Mouse (Mus musculus) hindbrain, embryonic 10.5 days (tissue): Measurements from ENCODE around the gene 4933411K16Rik. TPM values are rescaled to one million over a fixed set of nuclear protein-coding genes. Genes with fewer than 3 reads are reported as not detected.

Experiments
- DNase-seq: peaks from one replicate; pipeline ENCODE4 v3.0.0-alpha.2; 2017; ENCODE audit warnings: low spot score
- H3K27ac ChIP-seq: fragments of 300-500 bp; sonication (generic); 2 replicates; pipeline ENCODE4 v1.5.1; 2016; ENCODE audit warnings: mild to moderate bottlenecking, moderate library complexity
- H3K27me3 ChIP-seq: fragments of 300-500 bp; sonication (generic); 2 replicates; pipeline ENCODE4 v1.6.1; 2016; ENCODE audit warnings: mild to moderate bottlenecking; ENCODE audit not compliant: poor library complexity, insufficient read depth, severe bottlenecking
- H3K36me3 ChIP-seq: fragments of 300-500 bp; sonication (generic); 2 replicates; pipeline ENCODE4 v1.6.1; 2016; ENCODE audit warnings: mild to moderate bottlenecking, moderate library complexity
- H3K4me1 ChIP-seq: fragments of 300-500 bp; sonication (generic); replicated peaks from 2 replicates; pipeline ENCODE4 v1.6.1; 2016; ENCODE audit warnings: mild to moderate bottlenecking
- H3K4me3 ChIP-seq: fragments of 300-500 bp; sonication (generic); 2 replicates; pipeline ENCODE4 v1.5.1; 2016; ENCODE audit warnings: mild to moderate bottlenecking, moderate library complexity
- H3K9me3 ChIP-seq: fragments of 300-500 bp; sonication (generic); 2 replicates; pipeline ENCODE4 v1.6.1; 2016; ENCODE audit warnings: mild to moderate bottlenecking, moderate library complexity
- WGBS: fragments of 180-500 bp; shearing (Covaris S2); methylation state at CpG from one replicate; pipeline ENCODE4 v1.1.7; 2016; 5-methylcytosine and 5-hydroxymethylcytosine counted together
- polyA plus RNA-seq: library from polyadenylated mRNA; unstranded; fragments of >200 nt; fragmentation: Nextera tagmentation; extraction: Ambion mirVana; gene quantifications from 2 replicates; pipeline ENCODE4 v1.2.1, GENCODE M21; 2016

4933411K16Rik gene
- polyA plus RNA-seq, 1 experiment from 2014 or later: not detected

- Histone ChIP-seq H3K27ac (no peak overlapping the region), H3K27me3 (peaks cover 10% of the 10 kb centered on the region), H3K4me1 (peaks cover 12% of the 10 kb centered on the region), H3K36me3 (no peaks in the 10 kb centered on the region), H3K9me3 (no peaks in the 10 kb centered on the region), H3K4me3 (no peak overlapping the region)
- DNase-seq: no peak
- 95% methylated on average over 6 of the region's 6 CpGs for WGBS
Observed at GRCm38 (mm10) chr19:42043988-42044387, 8.1 kb upstream of the 4933411K16Rik start.

- Histone ChIP-seq H3K27ac (peak within 1 kb of the TSS; percentile 66), H3K27me3 (peaks cover 2% of the 10 kb centered on the region; the same call in 1 of the 2 replicates)
- WGBS: 21% methylated on average over 23 of the region's 23 CpGs
Observed at GRCm38 (mm10) chr19:42045269-42046102, 6.6 kb upstream of the 4933411K16Rik start, which contains the start of gene Hoga1. Gene Hoga1 (plus strand): TSS chr19:42045610.

GRCm38 (mm10) chr19:42050251-42050650, 1.8 kb upstream of the 4933411K16Rik start:
- Histone ChIP-seq H3K4me3 (no peak overlapping the region), H3K27ac (no peak overlapping the region), H3K9me3 (no peaks in the 10 kb centered on the region), H3K27me3 (no peaks in the 10 kb centered on the region; the same call in 1 of the 2 replicates), H3K4me1 (peaks cover 20% of the 10 kb centered on the region), H3K36me3 (no peaks in the 10 kb centered on the region)
- WGBS: 81% methylated on average over 1 of the region's 1 CpGs
- DNase-seq: no peak

More at GRCm38 (mm10) chr19:42045269-42046102, 6.6 kb upstream of the 4933411K16Rik start, which contains the start of gene Hoga1:
- H3K9me3 ChIP-seq: no peaks in the 10 kb centered on the region
- peak; percentile 85 for DNase-seq
- H3K36me3 ChIP-seq: no peaks in the 10 kb centered on the region
- peaks cover 12% of the 10 kb centered on the region for H3K4me1 ChIP-seq
- H3K4me3 ChIP-seq: peak within 1 kb of the TSS; percentile 47

GRCm38 (mm10) chr19:42051351-42051750, 697 bp upstream of the 4933411K16Rik start:
- H3K4me1 ChIP-seq: peaks cover 10% of the 10 kb centered on the region
- H3K27ac ChIP-seq: no peak overlapping the region
- H3K27me3 ChIP-seq: no peaks in the 10 kb centered on the region
- no peaks in the 10 kb centered on the region for H3K9me3 ChIP-seq
- no peak overlapping the region for H3K4me3 ChIP-seq
- 90% methylated on average over 3 of the region's 3 CpGs for WGBS
- H3K36me3 ChIP-seq: no peaks in the 10 kb centered on the region
- no peak for DNase-seq

GRCm38 (mm10) chr19:42054255-42054654, 2.2 kb downstream of the 4933411K16Rik start:
- H3K27ac ChIP-seq: no peak overlapping the region
- whole genome bisulfite sequencing: 82% methylated on average over 6 of the region's 6 CpGs
- no peak for DNase-seq
- peaks cover 10% of the 10 kb centered on the region for H3K4me1 ChIP-seq
- no peaks in the 10 kb centered on the region for H3K36me3 ChIP-seq
- H3K4me3 ChIP-seq: no peak overlapping the region
- no peaks in the 10 kb centered on the region for H3K9me3 ChIP-seq
- no peaks in the 10 kb centered on the region for H3K27me3 ChIP-seq

GRCm38 (mm10) chr19:42055881-42056280, 3.8 kb downstream of the 4933411K16Rik start:
- WGBS: 92% methylated on average over 2 of the region's 2 CpGs
- H3K4me1 ChIP-seq: peaks cover 10% of the 10 kb centered on the region
- no peaks in the 10 kb centered on the region for H3K27me3 ChIP-seq
- no peak overlapping the region for H3K4me3 ChIP-seq
- no peak overlapping the region for H3K27ac ChIP-seq
- H3K36me3 ChIP-seq: no peaks in the 10 kb centered on the region
- DNase-seq: no peak
- H3K9me3 ChIP-seq: no peaks in the 10 kb centered on the region

GRCm38 (mm10) chr19:42056719-42057409, 4.8 kb downstream of the 4933411K16Rik start:
- Histone ChIP-seq H3K27me3 (no peaks in the 10 kb centered on the region), H3K36me3 (no peaks in the 10 kb centered on the region), H3K27ac (no peak overlapping the region), H3K4me1 (peaks cover 10% of the 10 kb centered on the region), H3K4me3 (no peak overlapping the region), H3K9me3 (no peaks in the 10 kb centered on the region)
- DNase-seq: no peak
- 87% methylated on average over 6 of the region's 6 CpGs for WGBS

- DNase-seq: no peak
- Histone ChIP-seq H3K36me3 (no peaks in the 10 kb centered on the region), H3K4me1 (no peaks in the 10 kb centered on the region), H3K27ac (no peak overlapping the region), H3K4me3 (no peak overlapping the region), H3K9me3 (no peaks in the 10 kb centered on the region), H3K27me3 (no peaks in the 10 kb centered on the region)
- WGBS: 76% methylated on average over 7 of the region's 7 CpGs
Observed at GRCm38 (mm10) chr19:42058426-42058825, 6.4 kb downstream of the 4933411K16Rik start.

- Histone ChIP-seq H3K4me3 (no peak overlapping the region), H3K36me3 (no peaks in the 10 kb centered on the region), H3K4me1 (no peaks in the 10 kb centered on the region), H3K9me3 (no peaks in the 10 kb centered on the region), H3K27me3 (no peaks in the 10 kb centered on the region), H3K27ac (no peak overlapping the region)
- 91% methylated on average over 7 of the region's 7 CpGs for WGBS
- DNase-seq: no peak
Observed at GRCm38 (mm10) chr19:42061443-42061842, 9.4 kb downstream of the 4933411K16Rik start.

- no peak overlapping the region for H3K4me3 ChIP-seq
- H3K27me3 ChIP-seq: no peaks in the 10 kb centered on the region
- no peaks in the 10 kb centered on the region for H3K9me3 ChIP-seq
- DNase-seq: no peak
- H3K27ac ChIP-seq: no peak overlapping the region
- WGBS: 85% methylated on average over 11 of the region's 11 CpGs
- H3K4me1 ChIP-seq: 0 out of 2 replicates have a peak, but pooled peaks cover 7% of the 10 kb centered on the region
- 0 out of 2 replicates have a peak, but pooled peaks cover 3% of the 10 kb centered on the region for H3K36me3 ChIP-seq
Observed at GRCm38 (mm10) chr19:42068441-42069240, 16.6 kb downstream of the 4933411K16Rik start.

- Histone ChIP-seq H3K4me3 (no peak overlapping the region), H3K9me3 (no peaks in the 10 kb centered on the region), H3K27ac (no peak overlapping the region), H3K27me3 (no peaks in the 10 kb centered on the region), H3K4me1 (0 out of 2 replicates have a peak, but pooled peaks cover 7% of the 10 kb centered on the region), H3K36me3 (0 out of 2 replicates have a peak, but pooled peaks cover 8% of the 10 kb centered on the region)
- no peak for DNase-seq
- 63% methylated on average over 6 of the region's 6 CpGs for WGBS
Observed at GRCm38 (mm10) chr19:42069241-42069525, 17.1 kb downstream of the 4933411K16Rik start.

GRCm38 (mm10) chr19:42071221-42071620, 19.2 kb downstream of the 4933411K16Rik start:
- H3K4me1 ChIP-seq: 0 out of 2 replicates have a peak, but pooled peaks cover 7% of the 10 kb centered on the region
- DNase-seq: no peak
- no peaks in the 10 kb centered on the region for H3K9me3 ChIP-seq
- H3K36me3 ChIP-seq: peaks cover 28% of the 10 kb centered on the region
- no peak overlapping the region for H3K4me3 ChIP-seq
- H3K27ac ChIP-seq: no peak overlapping the region
- WGBS: 75% methylated on average over 7 of the region's 7 CpGs
- H3K27me3 ChIP-seq: no peaks in the 10 kb centered on the region
